Mouse (Mus musculus): ENCODE measurements around the gene Pnpla3. TPM values are rescaled to one million over a fixed set of nuclear protein-coding genes. Genes with fewer than 3 reads are reported as not detected.
"Not testable (repeated sequence)": the region's sequence is repeated elsewhere in the genome, so short reads cannot be mapped to it uniquely, and the experiment has no call there.

Gene Pnpla3
- polyA plus RNA-seq, 1 experiment: 0.61 TPM

- H3K4me1 ChIP-seq (ENCODE audit: control insufficient read depth, insufficient read depth, low read length): peaks cover 4% of the 10 kb centered on the region
- H3K27me3 ChIP-seq (ENCODE audit: control insufficient read depth, insufficient read depth, low read length, poor library complexity, severe bottlenecking): no peaks in the 10 kb centered on the region
- no peaks in the 10 kb centered on the region for H3K9me3 ChIP-seq (replicated peaks; ENCODE audit: control insufficient read depth, insufficient read depth, low read length, poor library complexity, severe bottlenecking)
- no peak overlapping the region for H3K27ac ChIP-seq (ENCODE audit: insufficient read depth, low read length)
- H3K9ac ChIP-seq (ENCODE audit: low read depth, poor library complexity, severe bottlenecking): no peak overlapping the region
- H3K4me3 ChIP-seq (ENCODE audit: low read depth, low read length): no peak overlapping the region
- TF ChIP-seq POLR2A (IDR thresholded peaks at IDR 0.05; ENCODE audit: insufficient read depth, low read length) (no peak), EP300 (IDR thresholded peaks at IDR 0.05; ENCODE audit: insufficient read depth, low read depth, low read length) (no peak), CTCF (IDR thresholded peaks at IDR 0.05; ENCODE audit: low read depth, low read length) (no peak)
- H3K36me3 ChIP-seq (ENCODE audit: control insufficient read depth, insufficient read depth, low read length, poor library complexity, severe bottlenecking): no peaks in the 10 kb centered on the region
Measured at GRCm38 (mm10) chr15:84139592-84140005, 28.0 kb upstream of the Pnpla3 start.

- H3K9me3 ChIP-seq (replicated peaks; ENCODE audit: control insufficient read depth, insufficient read depth, low read length, poor library complexity, severe bottlenecking): no peaks in the 10 kb centered on the region
- TF ChIP-seq EP300 (IDR thresholded peaks at IDR 0.05; ENCODE audit: insufficient read depth, low read depth, low read length): no peak
- H3K4me3 ChIP-seq (ENCODE audit: low read depth, low read length): no peak overlapping the region
- H3K4me1 ChIP-seq (ENCODE audit: control insufficient read depth, insufficient read depth, low read length): peaks cover 4% of the 10 kb centered on the region
- no peak overlapping the region for H3K27ac ChIP-seq (ENCODE audit: insufficient read depth, low read length)
- H3K27me3 ChIP-seq (ENCODE audit: control insufficient read depth, insufficient read depth, low read length, poor library complexity, severe bottlenecking): no peaks in the 10 kb centered on the region
- no peak overlapping the region for H3K9ac ChIP-seq (ENCODE audit: low read depth, poor library complexity, severe bottlenecking)
- H3K36me3 ChIP-seq (ENCODE audit: control insufficient read depth, insufficient read depth, low read length, poor library complexity, severe bottlenecking): no peaks in the 10 kb centered on the region
Measured at GRCm38 (mm10) chr15:84140109-84140508, 27.5 kb upstream of the Pnpla3 start.

- H3K27me3 ChIP-seq (ENCODE audit: control insufficient read depth, insufficient read depth, low read length, poor library complexity, severe bottlenecking): no peaks in the 10 kb centered on the region
- no peaks in the 10 kb centered on the region for H3K36me3 ChIP-seq (ENCODE audit: control insufficient read depth, insufficient read depth, low read length, poor library complexity, severe bottlenecking)
- no peaks in the 10 kb centered on the region for H3K9me3 ChIP-seq (replicated peaks; ENCODE audit: control insufficient read depth, insufficient read depth, low read length, poor library complexity, severe bottlenecking)
- H3K4me1 ChIP-seq (ENCODE audit: control insufficient read depth, insufficient read depth, low read length): peaks cover 4% of the 10 kb centered on the region
- H3K27ac ChIP-seq (ENCODE audit: insufficient read depth, low read length): no peak overlapping the region
- no peak for TF ChIP-seq EP300 (IDR thresholded peaks at IDR 0.05; ENCODE audit: insufficient read depth, low read depth, low read length)
- no peak for TF ChIP-seq CTCF (IDR thresholded peaks at IDR 0.05; ENCODE audit: low read depth, low read length)
- no peak for TF ChIP-seq POLR2A (IDR thresholded peaks at IDR 0.05; ENCODE audit: insufficient read depth, low read length)
- no peak overlapping the region for H3K4me3 ChIP-seq (ENCODE audit: low read depth, low read length)
- H3K9ac ChIP-seq (ENCODE audit: low read depth, poor library complexity, severe bottlenecking): no peak overlapping the region
Measured at GRCm38 (mm10) chr15:84140929-84141328, 26.7 kb upstream of the Pnpla3 start.

- Histone ChIP-seq H3K9ac (ENCODE audit: low read depth, poor library complexity, severe bottlenecking) (no peak overlapping the region), H3K36me3 (ENCODE audit: control insufficient read depth, insufficient read depth, low read length, poor library complexity, severe bottlenecking) (no peaks in the 10 kb centered on the region), H3K27me3 (ENCODE audit: control insufficient read depth, insufficient read depth, low read length, poor library complexity, severe bottlenecking) (no peaks in the 10 kb centered on the region), H3K9me3 (replicated peaks; ENCODE audit: control insufficient read depth, insufficient read depth, low read length, poor library complexity, severe bottlenecking) (no peaks in the 10 kb centered on the region; the same call in 1 of the 2 replicates), H3K4me3 (ENCODE audit: low read depth, low read length) (no peak overlapping the region), H3K4me1 (ENCODE audit: control insufficient read depth, insufficient read depth, low read length) (no peaks in the 10 kb centered on the region), H3K27ac (ENCODE audit: insufficient read depth, low read length) (no peak overlapping the region)
- TF ChIP-seq CTCF (IDR thresholded peaks at IDR 0.05; ENCODE audit: low read depth, low read length): no peak
- no peak for TF ChIP-seq POLR2A (IDR thresholded peaks at IDR 0.05; ENCODE audit: insufficient read depth, low read length)
- TF ChIP-seq EP300 (IDR thresholded peaks at IDR 0.05; ENCODE audit: insufficient read depth, low read depth, low read length): no peak
Measured at GRCm38 (mm10) chr15:84156158-84156557, 11.5 kb upstream of the Pnpla3 start.

DNA sequence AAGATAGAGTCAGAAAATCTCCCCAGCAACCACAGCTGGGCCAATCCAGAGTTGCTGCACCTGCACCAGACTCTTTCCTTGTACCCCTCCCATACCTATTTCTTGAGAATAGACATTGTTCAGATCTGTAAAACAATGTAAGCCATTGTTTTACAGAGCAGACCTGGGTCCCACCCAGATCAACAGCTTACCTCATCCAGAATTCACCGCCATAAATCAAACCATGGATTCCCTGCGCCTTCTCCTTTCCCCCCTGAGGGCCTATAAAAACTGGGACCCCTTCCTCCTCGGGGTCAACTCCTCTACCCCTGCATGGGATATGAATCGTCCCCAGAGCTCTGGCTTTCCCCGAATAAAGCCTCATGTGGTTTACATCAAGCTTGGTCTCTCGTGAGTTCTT lies 10.1 kb upstream of the Pnpla3 start:
- H3K36me3 ChIP-seq (ENCODE audit: control insufficient read depth, insufficient read depth, low read length, poor library complexity, severe bottlenecking); H3K9ac ChIP-seq (ENCODE audit: low read depth, poor library complexity, severe bottlenecking); H3K4me1 ChIP-seq (ENCODE audit: control insufficient read depth, insufficient read depth, low read length); H3K27ac ChIP-seq (ENCODE audit: insufficient read depth, low read length); H3K9me3 ChIP-seq (replicated peaks; ENCODE audit: control insufficient read depth, insufficient read depth, low read length, poor library complexity, severe bottlenecking); H3K4me3 ChIP-seq (ENCODE audit: low read depth, low read length); H3K27me3 ChIP-seq (ENCODE audit: control insufficient read depth, insufficient read depth, low read length, poor library complexity, severe bottlenecking): not testable (repeated sequence)

- H3K36me3 ChIP-seq (ENCODE audit: control insufficient read depth, insufficient read depth, low read length, poor library complexity, severe bottlenecking): no peaks in the 10 kb centered on the region
- H3K9me3 ChIP-seq (replicated peaks; ENCODE audit: control insufficient read depth, insufficient read depth, low read length, poor library complexity, severe bottlenecking): no peaks in the 10 kb centered on the region
- H3K4me3 ChIP-seq (ENCODE audit: low read depth, low read length): no peak overlapping the region
- H3K27me3 ChIP-seq (ENCODE audit: control insufficient read depth, insufficient read depth, low read length, poor library complexity, severe bottlenecking): no peaks in the 10 kb centered on the region
- no peak overlapping the region for H3K27ac ChIP-seq (ENCODE audit: insufficient read depth, low read length)
- no peak overlapping the region for H3K9ac ChIP-seq (ENCODE audit: low read depth, poor library complexity, severe bottlenecking)
- TF ChIP-seq CTCF (IDR thresholded peaks at IDR 0.05; ENCODE audit: low read depth, low read length): no peak
- TF ChIP-seq EP300 (IDR thresholded peaks at IDR 0.05; ENCODE audit: insufficient read depth, low read depth, low read length): no peak
- TF ChIP-seq POLR2A (IDR thresholded peaks at IDR 0.05; ENCODE audit: insufficient read depth, low read length): no peak
- H3K4me1 ChIP-seq (ENCODE audit: control insufficient read depth, insufficient read depth, low read length): no peaks in the 10 kb centered on the region
Measured at GRCm38 (mm10) chr15:84161871-84162270, 5.8 kb upstream of the Pnpla3 start.
